Mouse (Mus musculus) left cerebral cortex, adult 2 months (tissue): Measurements from ENCODE around the gene Sephs2. TPM values are rescaled to one million over a fixed set of nuclear protein-coding genes. Genes with fewer than 3 reads are reported as not detected.

Experiments
- DNase-seq, 2 experiments: peaks; one replicate each; pipeline ENCODE4 v3.0.0; 2021 to 2022; ENCODE audit warnings: low spot score in 2 of 2, mixed read lengths in 1 of 2; ENCODE audit errors: extremely low spot score in 1 of 2
- H3K27ac ChIP-seq: fragments of 200-600 bp; 2 replicates; pipeline ENCODE4 v1.8.1; 2022
- H3K4me3 ChIP-seq: fragments of 200-600 bp; 2 replicates; pipeline ENCODE4 v1.8.1; 2022
- CTCF ChIP-seq: fragments of 200-600 bp; IDR thresholded peaks from 2 replicates; pipeline ENCODE4 v1.8.1; 2022; ENCODE audit warnings: antibody characterized with exemption, mild to moderate bottlenecking, moderate library complexity
- intact Hi-C: fragments of 180-260 bp; cut with DNase I; formaldehyde crosslinking; loops from one replicate; pipeline ENCODE4 v1.15.1; 2025
- long read RNA-seq, 2 experiments: library from polyadenylated mRNA; stranded (forward); transcript quantifications; one replicate each; pipeline ENCODE4 v2.0.0; 2021; ENCODE audit warnings: borderline mapping rate in 2 of 2
- total RNA-seq, 2 experiments: library from RNA; stranded (reverse); gene quantifications; 2 replicates each; pipeline ENCODE4 v1.2.3; 2021

Gene Sephs2
- 10 to 100 TPM; 33.0 to 39.8 TPM for total RNA-seq
- long read RNA-seq, experiment 1, transcript Sephs2-201 (1 exons, 2,177 nt) = major isoform, 144 of 144 reads
- long read RNA-seq, experiment 1, partial matches to known transcripts = 0 of 144 reads
- long read RNA-seq, experiment 1, other reads (novel, unspliced or antisense) = 0 of 144 reads
- long read RNA-seq, experiment 2, transcript Sephs2-201 (1 exons, 2,177 nt) = major isoform, 59 of 59 reads
- long read RNA-seq, experiment 2, partial matches to known transcripts = 0 of 59 reads
- long read RNA-seq, experiment 2, other reads (novel, unspliced or antisense) = 0 of 59 reads

DNA sequence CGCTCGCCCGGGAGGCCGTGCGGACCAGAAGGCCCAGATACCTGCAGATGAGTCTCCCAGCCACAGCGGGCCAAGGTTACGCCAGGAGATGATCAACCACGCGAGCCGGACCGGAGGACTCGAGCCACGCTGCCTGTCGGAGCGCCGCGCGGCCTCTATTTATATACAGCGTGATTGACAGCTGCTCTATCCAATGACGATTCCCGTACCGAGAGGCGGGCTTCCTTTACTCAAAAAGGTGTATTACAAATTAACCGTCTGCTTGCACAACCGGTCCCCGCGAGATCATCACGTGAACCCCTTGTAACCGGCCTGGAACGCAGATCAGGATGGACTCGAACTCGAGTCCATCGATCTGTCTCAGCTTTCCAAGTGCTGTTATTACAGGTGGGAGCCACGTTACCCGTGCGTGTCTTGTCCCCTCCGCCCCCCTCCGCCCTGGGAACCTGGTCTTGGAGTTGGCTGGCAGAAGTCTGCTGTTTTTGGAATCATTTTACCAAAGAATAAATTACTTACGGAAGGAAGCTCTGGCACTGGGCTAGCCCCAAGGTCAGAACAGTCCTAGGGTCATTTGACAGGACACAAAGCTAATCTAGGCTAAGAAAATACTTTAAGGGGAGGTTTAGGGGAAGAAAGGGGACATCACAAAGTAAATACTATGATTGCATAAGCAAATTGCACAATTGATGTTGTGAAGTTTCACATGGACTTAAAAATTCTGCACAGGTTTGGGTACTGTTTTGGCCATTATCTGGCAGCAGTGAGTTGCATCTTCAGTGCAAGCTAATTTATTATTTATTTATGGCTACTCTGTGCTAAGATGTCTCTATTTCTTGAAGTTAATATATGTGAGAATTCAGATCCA is at the start of gene Sephs2:
Sephs2 (minus strand) TSS at position 131 of the 865 bp plus-strand sequence.
- intact Hi-C loops = loop anchor here (5.0 kb wide), 1 partner anchor 73 kb away; the partner anchor contains the start of gene Zfp768
- TF ChIP-seq CTCF = no peak
- Histone ChIP-seq H3K4me3 (peak within 1 kb of the TSS; percentile 62), H3K27ac (peak within 1 kb of the TSS; percentile 96)
- peak; percentile 94 to 95 for DNase-seq

DNA sequence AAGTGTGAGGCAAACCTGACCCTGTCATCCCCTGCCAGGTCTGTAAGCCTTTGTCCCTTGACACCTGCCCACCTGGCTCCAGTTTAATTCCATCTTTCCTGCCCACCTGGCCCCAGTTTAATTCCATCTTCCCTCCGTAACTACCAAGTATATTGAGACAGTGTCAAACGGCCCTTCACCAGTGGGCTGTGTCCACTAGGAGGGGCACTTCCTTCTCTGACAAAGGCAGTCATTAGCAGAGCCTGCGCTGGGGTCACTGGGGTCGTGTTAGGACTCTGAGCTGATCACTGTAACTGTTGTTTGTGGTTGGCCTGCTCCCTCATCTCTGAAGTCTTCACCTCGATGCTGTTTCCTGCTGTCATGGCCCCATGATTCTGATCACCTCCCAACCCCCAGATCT is 48.2 kb upstream of the Sephs2 start:
- DNase-seq = no peak
- intact Hi-C loops = no loop called here
- TF ChIP-seq CTCF = peak; percentile 36
- Histone ChIP-seq H3K4me3 (no peak overlapping the region), H3K27ac (no peak overlapping the region)

DNA sequence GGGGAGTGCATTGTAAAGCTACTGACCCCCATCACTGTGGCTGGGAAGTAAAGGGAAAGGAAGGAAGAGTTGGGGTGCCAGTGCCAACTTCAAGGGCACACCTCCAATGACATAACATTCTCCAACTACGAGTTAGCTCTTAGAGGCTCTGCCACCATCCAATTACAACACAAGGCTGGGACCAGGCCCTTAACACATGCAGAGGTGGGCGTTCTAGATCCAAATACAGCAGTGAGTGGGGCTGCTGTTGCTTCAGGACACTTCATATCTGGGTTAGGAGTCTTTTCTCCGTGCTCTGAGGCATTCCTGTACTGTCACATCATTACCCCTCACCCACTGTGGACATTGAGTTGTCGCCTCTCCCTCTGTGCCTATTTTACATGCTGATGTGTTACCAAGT is 47.3 kb upstream of the Sephs2 start:
- Histone ChIP-seq H3K27ac (no peak overlapping the region), H3K4me3 (no peak overlapping the region)
- no peak for DNase-seq
- no peak for TF ChIP-seq CTCF
- intact Hi-C loops = no loop called here

DNA sequence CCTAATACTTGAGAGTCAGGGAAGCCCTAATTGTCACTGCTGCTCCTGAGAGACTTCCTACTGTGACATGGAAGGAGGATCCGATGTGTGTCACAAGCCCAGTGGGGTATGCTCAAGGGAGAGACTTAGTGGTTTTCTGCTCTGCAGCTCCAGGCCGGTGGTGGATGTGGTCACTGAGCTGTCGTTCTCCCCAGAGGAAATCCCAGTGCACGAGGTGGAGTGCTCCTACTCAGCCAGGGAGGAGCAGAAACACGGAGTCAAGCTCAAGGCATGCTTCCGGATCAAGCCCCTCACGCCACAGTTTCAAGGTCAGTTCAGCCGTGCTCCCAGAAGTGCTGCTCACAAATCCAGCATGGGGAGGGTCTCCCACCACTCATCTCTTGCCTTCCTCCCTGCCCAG is 40.1 kb upstream of the Sephs2 start:
- DNase-seq = no peak
- intact Hi-C loops = no loop called here
- Histone ChIP-seq H3K4me3 (no peak overlapping the region), H3K27ac (no peak overlapping the region)
- TF ChIP-seq CTCF = no peak

DNA sequence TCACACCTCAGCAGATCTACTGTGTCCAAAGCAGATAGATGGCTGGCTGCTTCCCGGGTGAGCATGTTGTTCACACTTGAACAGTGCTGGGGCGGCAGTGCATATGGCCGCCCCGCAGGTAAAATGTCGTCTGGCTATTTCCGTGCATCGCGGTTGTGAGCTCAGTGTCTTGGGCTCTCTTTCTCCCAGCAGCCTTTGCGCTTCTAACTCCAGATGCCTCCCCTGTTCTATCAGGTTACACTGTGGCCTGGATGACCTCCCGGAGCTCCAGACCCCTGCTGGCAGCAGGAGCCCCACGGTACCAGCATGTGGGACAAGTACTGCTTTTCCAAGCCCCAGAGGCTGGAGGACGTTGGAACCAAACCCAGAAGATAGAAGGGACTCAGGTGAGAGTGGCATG is 36.1 kb upstream of the Sephs2 start:
- intact Hi-C loops = loop anchor here (2.0 to 5.0 kb wide), 2 partner anchors 35 to 187 kb away; partner anchors contain the start of gene Zfp768
- DNase-seq = no peak
- no peak overlapping the region for H3K27ac ChIP-seq
- no peak overlapping the region for H3K4me3 ChIP-seq
- no peak for TF ChIP-seq CTCF

DNA sequence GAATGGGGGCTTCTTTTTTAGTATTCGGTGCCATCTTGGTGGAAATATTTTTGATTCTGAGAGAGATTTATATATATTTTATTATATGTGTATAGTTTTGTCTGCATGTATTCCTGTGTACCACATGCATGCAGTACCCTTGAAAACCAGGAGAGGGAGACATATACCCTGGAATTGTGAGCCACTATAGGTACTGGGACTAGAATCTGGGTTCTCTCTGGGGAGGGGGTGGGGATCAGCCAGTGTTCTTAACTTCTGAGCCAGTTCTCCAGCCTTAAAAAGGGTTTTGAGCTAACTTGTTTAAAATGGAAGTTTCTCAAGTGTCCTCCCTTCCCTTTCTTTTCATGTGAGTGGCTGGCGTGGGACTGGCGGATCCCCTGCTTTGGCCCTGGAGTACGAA is 35.0 kb upstream of the Sephs2 start:
- Histone ChIP-seq H3K27ac (no peak overlapping the region), H3K4me3 (no peak overlapping the region)
- intact Hi-C loops = loop anchor here (2.0 to 5.0 kb wide), 2 partner anchors 36 to 188 kb away; partner anchors contain the start of gene Zfp768
- DNase-seq = peak; percentile 44 to 46
- peak; percentile 79 for TF ChIP-seq CTCF

DNA sequence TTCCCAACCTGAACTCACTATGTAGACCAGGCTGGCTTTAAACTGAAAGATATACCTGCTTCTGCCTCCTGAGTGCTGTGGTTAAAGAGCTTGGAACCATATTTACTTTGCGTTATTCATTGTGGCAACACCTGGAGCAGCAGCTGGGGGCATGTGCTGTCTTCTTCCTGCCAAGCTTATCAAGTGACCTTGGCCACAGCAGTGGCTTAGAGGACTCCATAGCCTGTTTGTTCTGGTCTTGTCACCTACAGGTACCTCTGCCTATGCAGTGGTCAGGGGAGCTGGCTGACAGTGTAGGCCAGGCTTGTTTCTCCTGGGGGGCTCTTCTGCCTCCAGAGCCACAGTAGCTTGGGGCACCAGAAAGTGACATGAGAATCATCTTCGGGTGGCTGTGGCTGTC is 34.6 kb upstream of the Sephs2 start:
- no peak overlapping the region for H3K27ac ChIP-seq
- intact Hi-C loops = loop anchor here (2.0 to 5.0 kb wide), 2 partner anchors 36 to 189 kb away; partner anchors contain the start of gene Zfp768
- H3K4me3 ChIP-seq = no peak overlapping the region
- DNase-seq = no peak
- TF ChIP-seq CTCF = no peak

DNA sequence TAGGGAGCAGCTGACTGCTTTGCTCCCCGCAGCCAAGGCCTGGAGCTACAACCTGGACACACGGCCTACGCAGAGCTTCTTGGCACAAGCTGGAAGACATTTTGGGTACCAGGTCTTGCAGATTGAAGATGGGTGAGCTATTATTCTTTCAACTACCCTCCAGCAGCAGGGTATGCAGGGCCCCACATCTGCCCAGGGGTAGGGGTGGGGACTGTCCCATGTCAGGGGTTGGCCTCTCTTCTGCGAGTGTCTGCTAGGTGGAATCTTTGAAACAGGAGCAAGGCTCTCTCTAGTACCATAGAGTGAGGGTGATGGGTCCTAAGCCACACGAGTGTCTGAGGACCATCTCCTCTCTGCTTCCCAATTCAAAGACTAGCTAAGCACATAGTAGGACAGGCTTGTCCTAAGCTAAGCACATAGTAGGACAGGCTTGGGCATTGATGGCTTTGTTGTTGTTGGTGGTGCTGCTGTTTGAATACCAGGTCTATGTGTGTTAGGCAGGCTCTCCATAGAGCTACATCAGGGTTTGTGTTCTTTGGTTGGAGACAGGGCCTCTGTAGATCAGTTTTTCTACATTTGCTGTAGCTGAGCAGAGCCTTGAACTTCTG is 23.8 kb upstream of the Sephs2 start:
- H3K27ac ChIP-seq = no peak overlapping the region
- no peak overlapping the region for H3K4me3 ChIP-seq
- DNase-seq = no peak
- intact Hi-C loops = no loop called here
- no peak for TF ChIP-seq CTCF

DNA sequence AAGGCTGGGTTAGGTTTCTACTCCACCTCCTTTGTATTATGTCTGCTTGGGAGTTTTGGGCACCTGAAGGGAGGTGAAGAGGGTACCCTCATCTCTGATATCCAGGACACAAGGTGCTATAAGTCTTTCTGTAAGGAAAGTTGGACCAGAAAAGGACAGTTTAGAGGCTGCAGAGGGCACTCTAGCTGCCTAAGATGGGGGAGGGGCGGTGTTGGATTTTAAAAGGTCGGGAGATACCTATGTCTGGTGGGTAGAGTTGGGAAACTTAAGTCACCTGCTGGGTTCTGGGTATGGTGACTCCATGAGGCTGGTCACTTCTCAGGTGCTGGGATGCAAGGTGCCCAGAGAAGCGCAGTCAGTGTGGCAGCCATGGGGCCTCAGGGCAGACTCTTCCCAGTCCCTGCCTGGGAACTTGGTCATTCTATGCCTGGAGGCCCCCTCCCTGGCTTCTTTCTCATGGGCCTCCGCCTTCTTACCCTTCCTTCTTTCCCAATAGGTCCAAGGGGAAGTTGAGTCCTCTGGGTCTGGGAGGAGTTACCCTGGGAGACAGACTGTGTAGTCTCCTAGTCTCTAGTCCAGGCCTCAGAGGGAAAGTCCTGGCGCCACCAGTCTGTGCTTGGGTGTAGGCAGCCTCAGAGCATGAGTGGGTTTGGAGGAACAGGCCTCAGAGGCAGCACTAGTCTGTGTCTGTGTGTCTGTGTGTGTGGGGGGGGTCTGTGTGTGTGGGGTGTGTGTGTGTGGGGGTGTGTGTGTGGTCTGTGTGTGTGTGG is 23.1 kb upstream of the Sephs2 start:
- no peak overlapping the region for H3K4me3 ChIP-seq
- no peak overlapping the region for H3K27ac ChIP-seq
- no peak for DNase-seq
- intact Hi-C loops = no loop called here
- no peak for TF ChIP-seq CTCF

DNA sequence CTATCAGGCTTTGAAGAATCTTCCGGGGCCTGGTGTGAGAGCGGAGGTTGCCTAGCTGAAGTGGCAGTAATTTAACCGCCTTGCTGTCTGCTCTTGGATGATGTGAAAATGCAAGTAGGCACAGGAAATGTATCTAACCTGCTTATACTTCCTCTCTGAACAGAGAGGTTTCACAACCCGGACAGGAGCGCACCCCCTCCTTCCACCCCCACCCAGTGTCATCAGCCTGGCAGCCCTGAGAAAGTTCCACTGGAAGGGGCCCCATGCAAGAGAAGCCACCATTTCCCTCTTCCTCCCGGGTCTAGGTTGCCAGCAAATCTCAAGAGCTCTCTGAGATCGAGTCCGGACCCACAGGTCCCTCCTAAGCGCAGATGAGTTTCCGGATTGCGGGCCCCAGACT is 22.2 kb upstream of the Sephs2 start, which contains the start of gene Itgal:
Itgal (plus strand) TSS at position 163 of the 400 bp plus-strand sequence.
- no peak for TF ChIP-seq CTCF
- no peak for DNase-seq
- intact Hi-C loops = no loop called here

DNA sequence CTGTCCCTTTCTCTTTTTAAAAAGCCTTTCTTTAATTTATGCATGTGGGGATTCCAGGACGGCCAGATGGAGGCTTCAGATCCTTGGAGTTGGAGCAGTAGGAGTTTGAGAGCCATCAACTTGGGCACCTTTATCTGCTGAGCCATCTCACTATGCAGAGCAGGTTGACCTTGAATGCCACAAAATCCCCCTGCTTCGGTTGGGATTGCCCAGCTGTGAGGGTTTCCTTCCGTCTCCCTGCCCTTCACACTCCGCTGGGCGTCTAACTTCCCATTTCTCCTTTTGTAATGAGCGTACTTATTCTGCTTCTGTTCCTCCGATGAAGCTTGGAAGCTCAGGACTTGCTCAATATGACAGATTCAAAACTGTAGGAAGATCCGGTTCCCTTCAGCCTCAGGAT is 16.3 kb upstream of the Sephs2 start:
- no peak for DNase-seq
- intact Hi-C loops = no loop called here
- TF ChIP-seq CTCF = no peak
- H3K4me3 ChIP-seq = no peak overlapping the region
- H3K27ac ChIP-seq = no peak overlapping the region

More for the DNA sequence above, 22.2 kb upstream of the Sephs2 start, which contains the start of gene Itgal:
- Histone ChIP-seq H3K27ac (no peak within 1 kb of the TSS), H3K4me3 (no peak within 1 kb of the TSS)
